Mouse (Mus musculus) adipocyte (in vitro differentiated cells): Measurements from ENCODE around the gene Sap30l.
A peak's percentile ranks its signal among the peaks of the same experiment; 100 is the strongest.
"Not testable (repeated sequence)": the region's sequence is repeated elsewhere in the genome, so short reads cannot be mapped to it uniquely, and the experiment has no call there.

Experiments
- DNase-seq: peaks from one replicate; pipeline ENCODE4 v3.0.0-alpha.2; 2016; ENCODE audit warnings: low spot score

Gene Sap30l

DNA sequence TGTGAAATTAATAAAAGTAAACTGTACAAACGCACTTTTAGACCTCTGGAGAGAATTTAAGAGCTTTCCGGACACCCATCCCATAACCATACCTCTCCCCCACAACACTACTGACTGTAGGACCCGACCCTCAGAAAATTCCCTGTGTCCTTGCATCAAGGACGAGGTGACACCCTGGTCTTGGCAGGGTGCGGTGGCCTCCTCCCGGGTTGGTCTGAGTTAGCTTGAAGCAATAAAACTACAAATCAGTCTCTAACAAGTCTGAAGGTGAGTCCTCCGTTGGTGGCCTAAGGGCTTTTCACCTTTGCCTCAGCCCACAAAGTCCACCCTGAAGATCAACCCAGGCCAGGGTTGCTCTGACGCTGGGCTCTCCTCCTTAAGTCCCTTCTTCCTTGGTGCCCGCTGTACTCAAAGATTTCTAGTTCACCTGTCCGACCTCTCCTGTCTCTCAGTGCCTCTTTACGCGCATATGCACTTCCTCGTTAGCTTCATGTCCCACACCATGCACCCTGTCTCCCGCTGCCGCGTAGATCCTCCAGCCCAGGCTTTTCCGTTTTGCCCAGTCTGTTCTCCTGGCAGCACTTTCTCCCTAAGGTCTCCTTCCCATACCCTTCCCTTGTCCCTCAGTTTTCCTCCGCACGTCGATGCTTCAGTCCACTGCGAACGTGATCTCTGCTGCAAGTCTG, 1.0 kb upstream of the Sap30l start:
- no peak for DNase-seq

DNA sequence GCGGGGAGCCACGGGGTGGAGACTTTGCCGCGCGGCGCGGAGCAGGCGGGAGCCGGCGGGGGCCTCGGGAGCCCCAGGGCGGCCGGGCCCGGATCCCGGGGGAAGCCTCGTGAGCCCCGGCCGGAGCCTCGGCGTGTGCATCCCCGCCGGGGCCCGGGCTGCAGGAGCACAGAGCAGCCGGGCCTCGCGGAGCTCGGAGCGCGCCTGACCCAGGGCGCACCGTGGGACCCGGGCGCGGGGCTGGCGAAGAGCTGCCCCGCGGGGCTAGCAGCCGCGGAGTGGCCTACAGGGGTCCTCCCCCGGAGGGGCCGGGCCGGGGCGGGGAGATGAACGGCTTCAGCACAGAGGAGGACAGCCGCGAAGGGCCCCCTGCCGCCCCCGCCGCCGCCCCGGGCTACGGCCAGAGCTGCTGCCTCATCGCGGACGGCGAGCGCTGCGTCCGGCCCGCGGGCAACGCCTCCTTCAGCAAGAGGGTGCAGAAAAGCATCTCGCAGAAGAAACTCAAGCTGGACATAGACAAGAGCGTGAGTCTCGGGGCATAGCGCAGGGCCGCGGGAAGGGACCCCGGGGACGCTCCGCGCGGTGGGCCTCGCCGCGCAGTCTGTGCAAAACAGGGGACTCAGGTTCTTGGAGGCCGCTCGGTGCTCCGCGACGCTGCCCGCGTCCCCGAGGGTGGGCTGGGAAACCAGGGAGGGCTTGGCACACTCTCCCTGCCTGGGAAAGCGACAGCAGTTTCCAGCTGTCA, 501 bp downstream of the Sap30l start:
- DNase-seq, result peak; percentile 29

GRCm38 (mm10) chr11:57802511-57802870, 1.1 kb downstream of the Sap30l start:
- DNase-seq, result peak; percentile 23

GRCm38 (mm10) chr11:57805047-57805446, 3.6 kb downstream of the Sap30l start:
- no peak for DNase-seq

GRCm38 (mm10) chr11:57809017-57809731, 7.7 kb downstream of the Sap30l start:
- peak; percentile 12 for DNase-seq

GRCm38 (mm10) chr11:57809732-57810098, 8.3 kb downstream of the Sap30l start:
- DNase-seq, result no peak

GRCm38 (mm10) chr11:57811006-57811405, 9.6 kb downstream of the Sap30l start:
- DNase-seq, result no peak

- DNase-seq, result no peak
Measured at GRCm38 (mm10) chr11:57812212-57812611, 10.8 kb downstream of the Sap30l start.

- DNase-seq, result no peak
Measured at GRCm38 (mm10) chr11:57813641-57814040, 12.2 kb downstream of the Sap30l start.

DNA sequence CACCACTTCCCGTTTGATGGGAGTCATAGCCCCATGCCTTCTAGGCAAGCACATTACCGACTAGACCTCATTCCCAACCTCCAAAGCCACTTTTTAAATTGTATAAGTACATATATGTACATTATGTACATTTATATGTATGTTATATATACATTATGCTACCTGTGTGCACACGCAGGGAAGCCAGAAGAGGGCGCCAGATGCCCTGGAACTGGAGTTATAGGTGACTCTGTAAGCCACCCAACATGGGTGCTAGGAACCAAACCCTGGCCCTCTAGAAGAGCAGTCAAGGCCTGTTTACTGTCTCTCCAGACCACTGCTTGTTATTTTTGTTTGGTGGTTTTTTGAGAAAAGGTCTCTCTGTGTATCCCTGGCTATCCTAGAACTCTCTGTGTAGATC, 16.8 kb downstream of the Sap30l start:
- DNase-seq, result no peak

GRCm38 (mm10) chr11:57819999-57820581, 18.7 kb downstream of the Sap30l start:
- DNase-seq, result peak; percentile 70

DNA sequence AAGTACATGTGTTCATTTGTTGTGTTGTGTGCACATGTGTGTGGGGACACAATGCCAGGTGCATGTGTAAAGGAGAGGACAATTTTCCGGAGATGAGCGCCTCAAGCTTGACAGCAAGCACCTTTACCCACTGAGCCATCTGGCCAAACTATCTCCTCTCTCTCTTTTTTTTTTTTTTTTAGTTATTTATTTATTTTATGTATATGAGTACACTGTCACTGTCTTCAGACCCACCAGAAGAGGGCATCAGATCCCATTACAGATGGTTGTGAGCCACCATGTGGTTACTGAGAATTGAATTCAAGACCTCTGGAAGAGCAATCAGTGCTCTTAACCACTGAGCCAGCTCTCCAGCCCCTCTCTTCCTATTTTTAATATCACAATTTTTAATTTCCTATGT, 21.7 kb downstream of the Sap30l start:
- DNase-seq, result not testable (repeated sequence)

DNA sequence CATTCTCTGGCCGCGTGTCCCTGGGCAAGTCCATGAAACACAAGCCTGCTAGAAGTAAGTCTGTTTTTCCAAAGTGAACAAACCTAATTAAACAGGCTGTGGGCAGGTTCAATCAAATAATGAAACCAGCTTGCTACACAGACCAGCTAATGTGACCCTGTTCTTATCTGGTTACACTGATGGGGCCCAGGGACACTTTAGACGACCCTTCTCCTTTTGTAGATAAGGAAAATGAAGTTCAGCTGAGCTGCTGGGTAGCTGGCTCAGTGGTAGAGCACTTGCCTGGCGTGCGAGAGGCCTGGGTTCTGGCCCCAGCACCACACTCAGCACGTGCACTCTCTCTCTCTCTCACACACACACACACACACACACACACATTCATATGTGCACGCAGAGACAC, 22.3 kb downstream of the Sap30l start:
- no peak for DNase-seq

DNA sequence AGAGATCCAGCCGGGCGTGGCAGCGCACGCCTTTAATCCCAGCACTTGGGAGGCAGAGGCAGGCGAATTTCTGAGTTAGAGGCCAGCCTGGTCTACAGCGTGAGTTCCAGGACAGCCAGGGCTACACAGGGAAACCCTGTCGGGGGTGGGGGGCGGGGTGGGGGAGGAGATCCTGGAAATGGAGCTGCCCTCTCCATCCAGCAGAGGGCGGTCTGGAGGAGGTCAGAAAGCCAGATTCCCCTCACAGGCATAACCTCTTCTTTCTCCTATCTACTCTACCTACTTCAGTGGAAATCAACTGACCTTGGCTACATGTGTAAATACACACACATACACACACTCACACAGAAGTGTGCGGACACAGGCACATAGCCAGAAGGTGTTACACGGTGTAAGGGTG, 23.8 kb downstream of the Sap30l start:
- DNase-seq, result not testable (repeated sequence)

- DNase-seq, result no peak
Measured at GRCm38 (mm10) chr11:57827048-57827914, 25.8 kb downstream of the Sap30l start.

- no peak for DNase-seq
Measured at GRCm38 (mm10) chr11:57827915-57828545, 26.6 kb downstream of the Sap30l start.

DNA sequence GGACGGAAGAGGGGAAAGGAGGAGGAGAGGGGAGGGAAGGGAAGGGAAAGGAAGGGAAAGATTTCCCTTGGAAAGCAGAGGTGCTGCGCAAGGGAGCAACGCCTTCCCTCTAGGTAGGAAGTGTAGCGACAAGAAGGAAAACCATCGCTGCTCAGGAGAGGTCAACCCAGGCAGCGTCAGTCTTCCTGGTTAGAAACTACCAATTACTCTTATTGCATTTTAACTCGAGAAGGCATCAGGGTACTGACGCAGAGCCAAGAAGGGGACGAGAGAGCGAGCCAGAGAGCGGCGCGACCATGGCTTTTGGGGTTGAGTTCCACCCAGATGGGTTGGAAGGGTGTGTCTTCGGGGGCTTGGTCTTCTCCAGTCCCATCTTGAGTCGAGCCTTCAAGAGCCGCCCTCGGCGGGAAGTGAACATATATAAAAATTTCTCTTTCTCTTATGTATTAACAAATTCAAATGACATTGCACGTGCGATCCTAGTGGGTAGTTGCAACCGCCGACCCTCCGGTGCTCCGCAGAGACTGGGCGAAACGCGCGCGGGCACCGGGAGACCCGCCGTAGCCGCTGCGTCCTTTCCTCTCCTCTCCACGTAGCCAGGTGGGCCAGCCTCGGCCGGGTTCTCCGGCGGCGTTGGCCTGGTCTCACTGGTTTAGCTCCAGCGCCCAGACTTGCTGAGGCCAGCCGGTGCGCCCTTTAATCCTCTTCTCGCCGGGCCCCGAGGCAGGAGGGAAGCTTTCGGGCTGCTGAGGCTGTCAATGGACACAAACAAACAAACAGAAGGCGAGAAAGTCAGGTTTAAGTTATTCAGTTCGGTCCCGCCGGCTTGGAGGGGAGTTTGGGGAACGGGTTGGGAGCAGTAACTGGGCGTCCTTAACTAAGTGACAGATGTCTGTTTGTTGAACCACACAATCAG, 27.8 kb downstream of the Sap30l start:
- no peak for DNase-seq

- no peak for DNase-seq
Measured at GRCm38 (mm10) chr11:57829871-57830775, 28.7 kb downstream of the Sap30l start.

DNA sequence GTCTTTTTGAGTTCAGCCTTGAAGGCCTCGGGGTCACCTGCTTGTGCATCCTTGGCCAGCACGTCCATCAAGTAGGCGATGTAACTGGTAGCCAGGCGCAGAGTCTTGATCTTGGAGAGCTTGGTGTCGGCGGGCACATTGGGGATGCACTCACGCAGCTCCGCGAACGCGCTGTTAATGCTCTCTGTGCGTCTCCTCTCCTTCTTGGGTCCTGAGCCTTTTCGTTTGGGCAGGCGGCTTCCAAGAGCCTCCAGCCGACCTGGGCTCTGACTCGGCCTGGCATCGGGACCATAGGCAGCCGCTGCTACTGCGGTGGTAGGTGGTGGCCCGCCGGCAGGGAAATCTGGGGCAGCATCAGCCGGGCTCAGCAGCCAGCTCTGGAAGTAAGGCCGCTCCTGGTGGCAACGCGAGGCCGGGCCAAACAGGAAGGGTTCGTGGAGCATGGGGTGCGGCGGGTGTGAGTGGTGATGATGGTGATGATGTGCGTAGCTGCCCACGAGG, 29.9 kb downstream of the Sap30l start:
- DNase-seq, result no peak
